Mouse (Mus musculus) liver (tissue): ENCODE results near the gene Hlcs.

Experiments used
- DNase-seq: peaks from one replicate; pipeline ENCODE4 v3.0.0-alpha.2; 2020; ENCODE audit warnings: mixed read lengths

Gene Hlcs

DNA sequence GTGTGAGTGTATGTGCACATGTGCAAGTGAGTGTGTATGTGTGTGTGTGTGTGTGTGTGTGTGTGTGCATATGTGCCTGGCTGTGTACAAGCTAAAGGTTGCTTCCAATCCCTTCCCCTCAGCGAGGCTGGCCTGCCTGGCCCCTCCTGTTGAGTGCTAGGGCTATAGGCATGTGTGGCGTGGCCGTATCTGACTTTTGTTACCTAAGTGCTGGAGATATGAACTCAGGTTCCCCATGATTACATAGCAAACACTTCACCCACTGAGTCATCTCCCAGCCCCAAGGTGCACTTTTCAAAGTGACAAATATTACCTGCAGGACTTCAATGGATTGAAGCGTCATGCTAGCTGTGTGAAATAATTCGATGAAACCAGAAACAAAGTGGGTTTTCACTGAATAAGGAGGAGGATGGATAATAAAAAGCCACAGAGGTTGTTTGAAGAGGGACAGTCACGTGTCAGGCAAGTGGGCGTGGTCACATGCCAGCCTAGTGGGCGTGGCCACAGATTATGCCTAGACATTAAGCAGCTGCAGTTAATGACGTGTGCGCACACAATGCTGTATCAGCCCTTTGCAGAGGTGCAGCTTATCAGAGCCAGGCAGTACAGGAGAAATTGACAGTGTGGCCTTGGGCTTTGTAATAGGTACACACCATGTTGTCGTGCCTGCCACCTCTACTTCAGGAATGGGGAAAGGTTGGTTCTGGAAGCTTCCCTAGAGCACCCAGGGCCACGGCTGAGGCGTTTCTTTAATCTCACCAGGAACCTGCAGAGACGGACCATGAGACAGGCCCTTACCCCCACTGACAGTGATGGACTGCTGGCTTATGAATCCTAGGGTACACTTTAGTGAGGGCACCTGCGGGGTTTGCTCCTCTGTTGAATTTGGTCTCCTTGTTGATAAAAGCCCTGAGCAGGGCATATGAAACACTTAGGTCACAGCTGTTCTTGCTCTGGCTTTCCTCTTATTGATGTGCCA, 163.0 kb downstream of the Hlcs start:
- peak; percentile 94 for DNase-seq

- DNase-seq: peak; percentile 29
Measured at GRCm38 (mm10) chr16:94148139-94148538, 165.2 kb downstream of the Hlcs start.

- DNase-seq: no peak
Measured at GRCm38 (mm10) chr16:94143325-94143724, 170.0 kb downstream of the Hlcs start.

- DNase-seq: no peak
Measured at GRCm38 (mm10) chr16:94140746-94141145, 172.6 kb downstream of the Hlcs start.

DNA sequence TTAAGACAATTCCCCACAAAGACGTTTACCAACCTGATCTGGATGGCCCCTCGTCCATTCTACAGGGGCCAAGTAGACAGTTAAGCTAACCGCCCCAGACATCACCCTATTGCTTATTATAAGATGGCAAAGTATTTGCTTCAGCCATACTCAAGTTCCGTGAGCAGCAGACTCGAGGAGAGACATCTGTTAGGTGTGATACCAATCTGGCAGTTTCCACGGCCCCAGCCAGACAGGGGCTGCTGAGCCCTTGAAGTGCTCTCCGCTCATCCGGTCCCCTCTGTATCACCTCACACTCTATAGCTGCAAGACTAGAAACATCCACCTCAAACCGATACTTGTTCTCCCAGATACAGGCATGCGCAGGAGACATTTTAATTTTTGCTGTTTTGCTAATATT, 179.2 kb downstream of the Hlcs start:
- no peak for DNase-seq

- DNase-seq: no peak
Measured at GRCm38 (mm10) chr16:94128236-94128835, 185.0 kb downstream of the Hlcs start.

DNA sequence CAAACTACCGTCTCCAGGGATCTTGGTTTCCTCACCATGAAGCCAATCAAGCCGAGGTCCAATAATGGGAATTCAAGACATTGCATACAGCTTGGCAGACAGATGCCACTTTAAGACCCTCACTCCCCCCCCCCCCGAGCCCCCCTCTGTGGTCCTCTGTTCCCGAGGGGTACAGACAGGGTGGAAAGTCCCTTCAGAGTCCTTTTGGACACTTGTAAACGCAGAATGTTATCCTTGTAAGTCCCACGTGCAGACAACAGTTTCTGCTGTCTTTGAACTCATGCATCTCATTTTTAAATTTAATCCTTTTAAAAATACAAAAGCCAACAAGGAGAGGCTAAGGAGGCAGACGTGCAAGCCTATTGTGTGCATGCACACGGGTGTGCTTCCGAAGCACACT, 187.2 kb downstream of the Hlcs start:
- DNase-seq: no peak

- DNase-seq: no peak
Measured at GRCm38 (mm10) chr16:94125172-94125981, 188.0 kb downstream of the Hlcs start.

- DNase-seq: no peak
Measured at GRCm38 (mm10) chr16:94123247-94123646, 190.1 kb downstream of the Hlcs start.

DNA sequence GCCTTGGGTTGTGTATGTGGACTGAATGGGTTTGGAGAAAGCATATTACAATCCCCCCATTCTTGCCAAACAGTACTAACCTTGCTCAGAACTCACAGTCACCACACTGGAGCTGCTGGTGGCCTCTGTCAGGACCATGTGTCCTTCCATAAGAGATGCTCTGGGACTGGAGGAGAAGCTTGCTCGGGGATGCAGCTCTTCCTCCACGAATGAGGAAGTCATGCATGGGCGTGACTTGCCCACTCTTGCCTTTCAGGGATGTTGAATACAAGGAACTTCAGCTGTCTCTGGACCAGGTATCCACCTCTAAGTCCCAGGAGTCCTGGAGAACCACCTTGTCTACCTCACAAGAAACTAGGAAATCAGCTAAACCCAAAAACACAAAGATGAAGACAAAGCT, 191.0 kb downstream of the Hlcs start:
- DNase-seq: no peak

GRCm38 (mm10) chr16:94118394-94118793, 195.0 kb downstream of the Hlcs start:
- DNase-seq: no peak

- DNase-seq: no peak
Measured at GRCm38 (mm10) chr16:94117333-94117732, 196.0 kb downstream of the Hlcs start.

DNA sequence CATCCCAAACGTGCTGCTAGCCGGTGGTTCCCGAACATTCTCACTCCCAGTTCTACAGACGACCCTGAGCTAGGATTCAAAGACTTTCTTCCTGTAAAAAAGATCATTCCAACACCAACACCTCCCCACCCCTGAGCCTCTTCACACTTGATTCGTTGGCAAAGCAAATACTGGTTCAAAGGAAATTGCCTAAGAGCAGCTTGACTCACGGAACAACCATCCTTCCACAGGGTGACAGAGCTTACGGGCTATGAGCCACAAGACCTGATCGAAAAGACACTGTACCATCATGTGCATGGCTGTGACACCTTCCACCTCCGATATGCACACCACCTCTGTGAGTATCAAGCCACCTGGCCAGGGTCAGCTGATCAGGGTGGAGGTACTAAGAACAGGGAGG, 198.7 kb downstream of the Hlcs start:
- no peak for DNase-seq

DNA sequence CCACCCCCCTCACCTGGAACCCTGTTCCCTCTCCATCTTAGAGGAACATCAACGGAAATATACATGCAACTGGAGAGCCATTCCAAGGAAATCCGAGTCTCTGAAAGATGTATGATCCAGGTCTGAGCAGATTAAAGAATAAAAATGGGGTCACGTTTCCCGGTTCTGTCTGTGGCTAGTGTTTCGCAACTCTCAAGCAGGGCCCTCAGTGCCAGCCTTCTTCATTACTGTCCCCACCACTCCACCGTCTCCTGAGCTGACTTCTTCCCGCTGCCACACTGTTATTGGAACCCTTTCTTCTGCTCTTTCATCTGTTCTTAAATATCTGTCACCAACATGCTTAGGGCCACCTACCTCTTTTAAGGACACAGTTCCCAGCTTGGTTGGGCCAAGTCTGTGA, 200.2 kb downstream of the Hlcs start:
- DNase-seq: no peak

DNA sequence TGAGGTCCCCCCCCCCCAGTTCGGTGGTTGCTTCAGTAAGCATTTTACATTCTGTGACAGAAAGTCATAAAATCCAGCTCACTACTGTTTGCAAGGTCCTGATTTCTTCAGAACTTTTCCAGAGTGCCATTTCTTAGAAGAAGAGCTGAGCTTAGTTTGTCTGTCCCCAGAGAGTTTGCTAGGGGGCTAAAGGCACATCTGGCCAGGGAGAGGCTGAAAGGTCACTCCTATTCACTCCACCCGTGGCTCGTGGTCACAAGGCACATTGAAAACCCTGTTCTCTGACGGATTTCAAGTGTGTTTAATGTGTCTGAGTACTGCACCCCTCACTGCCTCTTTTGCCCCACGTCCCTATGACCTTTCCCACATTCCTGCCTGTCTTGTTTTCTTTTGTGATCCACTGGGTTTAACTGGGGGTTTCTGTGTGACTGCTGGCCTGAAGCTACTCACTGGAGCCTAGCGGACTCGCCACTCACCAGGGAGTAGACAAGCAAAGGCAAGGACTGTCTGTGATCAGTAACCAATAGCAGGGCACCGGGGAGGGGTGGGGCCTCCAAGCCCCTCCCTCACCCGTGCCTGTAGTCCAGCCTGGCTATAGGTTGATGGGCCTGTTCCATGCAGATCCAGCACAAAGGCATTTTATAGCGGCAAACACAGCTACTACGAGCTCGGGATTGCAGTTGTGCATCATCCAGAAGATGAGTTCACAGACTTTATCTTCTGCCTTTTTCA, 215.5 kb downstream of the Hlcs start:
- DNase-seq: peak; percentile 26

DNA sequence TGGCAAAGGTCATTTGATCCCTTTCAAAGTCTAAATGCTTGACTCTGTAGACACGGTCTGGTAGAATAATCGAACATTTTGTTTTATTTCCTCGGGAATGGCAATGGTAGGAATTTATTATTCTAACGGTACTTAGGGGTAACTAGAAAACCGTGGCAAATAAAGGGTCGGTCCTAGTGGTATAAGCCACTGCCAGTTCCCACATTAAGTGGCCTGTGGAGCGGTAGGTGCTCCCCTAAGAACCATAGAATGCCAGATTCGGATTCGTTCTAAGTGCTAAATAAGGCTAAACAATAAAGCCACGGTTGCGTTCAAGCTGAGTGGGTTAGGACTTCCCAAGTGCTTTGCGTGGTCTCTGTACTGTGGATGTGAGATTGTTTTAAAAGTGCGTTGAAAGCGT, 216.9 kb downstream of the Hlcs start:
- no peak for DNase-seq

DNA sequence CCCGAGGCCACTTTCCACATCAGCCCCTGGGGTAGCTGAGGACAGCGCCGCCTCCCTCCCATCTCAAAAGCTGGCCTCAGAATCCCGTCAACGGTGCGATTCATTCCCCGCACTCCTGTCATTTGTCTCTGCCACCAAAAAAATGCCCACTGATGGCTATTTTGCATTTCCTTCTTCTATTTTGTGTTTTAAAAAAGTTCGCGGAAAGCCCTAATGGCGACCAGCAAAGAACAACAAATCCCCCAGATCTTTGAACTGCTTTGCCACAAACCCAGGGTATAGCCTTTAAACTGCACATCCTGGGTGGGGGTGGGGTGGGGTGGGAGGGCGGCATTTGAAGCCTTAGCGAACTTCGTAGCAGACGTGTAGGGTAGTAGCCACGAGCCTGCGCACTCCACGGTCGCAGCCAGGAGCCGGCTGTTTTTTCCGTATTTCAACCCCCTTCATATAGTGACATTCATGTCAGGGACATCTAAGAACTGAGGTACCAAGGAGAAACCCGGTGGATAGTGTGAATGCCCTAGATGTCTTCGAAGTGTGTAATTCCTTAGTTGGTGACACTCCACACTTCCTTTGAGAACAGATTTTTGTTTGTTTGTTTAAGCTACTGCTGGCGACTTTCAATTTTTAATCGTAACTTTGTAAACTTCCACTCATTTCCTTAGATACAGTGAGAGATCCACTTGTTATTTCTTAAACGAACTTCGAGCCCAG, 218.1 kb downstream of the Hlcs start:
- no peak for DNase-seq

- no peak for DNase-seq
Measured at GRCm38 (mm10) chr16:94094251-94095108, 218.9 kb downstream of the Hlcs start.

- no peak for DNase-seq
Measured at GRCm38 (mm10) chr16:94093151-94093863, 220.1 kb downstream of the Hlcs start.

DNA sequence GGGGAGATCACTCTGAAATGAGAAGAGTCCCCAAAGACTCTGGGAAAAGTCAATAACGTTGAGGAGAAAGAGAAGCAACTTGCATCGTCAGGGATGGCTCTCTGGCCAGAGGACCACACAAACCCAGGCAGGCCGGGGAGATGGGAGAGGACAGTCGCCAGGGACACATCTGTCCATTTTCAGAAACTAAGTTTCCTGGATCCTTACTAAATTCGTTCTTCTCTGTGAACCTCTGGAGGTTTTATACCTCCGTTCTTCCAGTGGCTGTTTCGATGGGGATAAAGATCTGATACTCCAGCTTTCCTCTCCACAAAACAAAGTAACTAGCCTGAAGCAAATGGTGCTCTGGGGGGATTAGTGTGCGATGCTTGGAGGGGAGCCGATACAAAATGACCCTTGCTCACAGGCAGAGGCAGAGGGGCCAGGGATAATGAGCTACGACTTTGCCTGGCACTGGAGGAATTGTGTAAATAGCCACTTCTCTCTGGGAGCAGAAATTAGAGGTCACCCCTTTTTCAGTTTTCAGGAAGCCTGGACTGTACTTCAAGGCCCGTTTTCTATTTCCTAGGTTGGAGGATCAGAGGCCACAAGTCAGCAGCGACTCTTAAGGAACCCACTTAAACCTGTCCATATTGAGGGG, 220.7 kb downstream of the Hlcs start:
- no peak for DNase-seq
